Mouse (Mus musculus) embryonic facial prominence, embryonic 11.5 days (tissue): ENCODE data around the gene Olfr522. TPM values are rescaled to one million over a fixed set of nuclear protein-coding genes. Genes with fewer than 3 reads are reported as not detected.
"Not testable (repeated sequence)": the region's sequence is repeated elsewhere in the genome, so short reads cannot be mapped to it uniquely, and the experiment has no call there.

Source experiments
- ATAC-seq: fragments of 200-750 bp; cut with Nextera tagmentation; replicated peaks from 2 replicates; pipeline ENCODE4 v1.8.0; 2017; ENCODE audit warnings: low read depth; ENCODE audit not compliant: insufficient number of reproducible peaks, low FRiP score, low TSS enrichment
- DNase-seq: peaks from one replicate; pipeline ENCODE4 v3.0.0-alpha.2; 2015; ENCODE audit warnings: low spot score
- H3K27ac ChIP-seq: fragments of 300-500 bp; sonication (generic); replicated peaks from 2 replicates; pipeline ENCODE4 v1.5.1; 2014; ENCODE audit warnings: mild to moderate bottlenecking, low read depth, low read length, control low read depth
- H3K27me3 ChIP-seq: fragments of 300-500 bp; sonication (generic); 2 replicates; pipeline ENCODE4 v1.6.1; 2014; ENCODE audit warnings: mild to moderate bottlenecking, low read length, moderate library complexity, mixed read lengths; ENCODE audit not compliant: control insufficient read depth, insufficient read depth
- H3K36me3 ChIP-seq: fragments of 300-500 bp; sonication (generic); replicated peaks from 2 replicates; pipeline ENCODE4 v1.6.1; 2014; ENCODE audit warnings: low read depth, mild to moderate bottlenecking, low read length, moderate library complexity, mixed read lengths; ENCODE audit not compliant: control insufficient read depth, insufficient read depth
- H3K4me1 ChIP-seq: fragments of 300-500 bp; sonication (generic); 2 replicates; pipeline ENCODE4 v1.6.1; 2014; ENCODE audit warnings: low read length, mixed read lengths; ENCODE audit not compliant: control insufficient read depth, insufficient read depth
- H3K4me2 ChIP-seq: fragments of 300-500 bp; sonication (generic); 2 replicates; pipeline ENCODE4 v1.6.1; 2014; ENCODE audit warnings: low read depth, mild to moderate bottlenecking, control low read depth, low read length, moderate library complexity
- H3K4me3 ChIP-seq: fragments of 300-500 bp; sonication (generic); 2 replicates; pipeline ENCODE4 v1.5.1; 2014; ENCODE audit warnings: low read depth, low read length, control low read depth
- H3K9ac ChIP-seq: fragments of 300-500 bp; sonication (generic); replicated peaks from 2 replicates; pipeline ENCODE4 v1.6.1; 2014; ENCODE audit warnings: mild to moderate bottlenecking, control low read depth, low read length
- H3K9me3 ChIP-seq: fragments of 300-500 bp; sonication (generic); replicated peaks from 2 replicates; pipeline ENCODE4 v1.6.1; 2016; ENCODE audit warnings: mild to moderate bottlenecking, low read length, inconsistent platforms, mixed read lengths; ENCODE audit not compliant: control insufficient read depth
- WGBS: fragments of 180-500 bp; shearing (Covaris S2); extraction: QIAGEN DNeasy Blood & Tissue Kit; methylation state at CpG from one replicate; pipeline ENCODE4 v1.1.7; 2014; 5-methylcytosine and 5-hydroxymethylcytosine counted together
- polyA plus RNA-seq: library from polyadenylated mRNA; unstranded; fragments of >200 nt; fragmentation: Nextera tagmentation; extraction: Ambion mirVana; gene quantifications from 2 replicates; pipeline ENCODE4 v1.2.1, GENCODE M21; 2014

The Olfr522 gene
- polyA plus RNA-seq, 1 experiment from 2014 or later: not detected

DNA sequence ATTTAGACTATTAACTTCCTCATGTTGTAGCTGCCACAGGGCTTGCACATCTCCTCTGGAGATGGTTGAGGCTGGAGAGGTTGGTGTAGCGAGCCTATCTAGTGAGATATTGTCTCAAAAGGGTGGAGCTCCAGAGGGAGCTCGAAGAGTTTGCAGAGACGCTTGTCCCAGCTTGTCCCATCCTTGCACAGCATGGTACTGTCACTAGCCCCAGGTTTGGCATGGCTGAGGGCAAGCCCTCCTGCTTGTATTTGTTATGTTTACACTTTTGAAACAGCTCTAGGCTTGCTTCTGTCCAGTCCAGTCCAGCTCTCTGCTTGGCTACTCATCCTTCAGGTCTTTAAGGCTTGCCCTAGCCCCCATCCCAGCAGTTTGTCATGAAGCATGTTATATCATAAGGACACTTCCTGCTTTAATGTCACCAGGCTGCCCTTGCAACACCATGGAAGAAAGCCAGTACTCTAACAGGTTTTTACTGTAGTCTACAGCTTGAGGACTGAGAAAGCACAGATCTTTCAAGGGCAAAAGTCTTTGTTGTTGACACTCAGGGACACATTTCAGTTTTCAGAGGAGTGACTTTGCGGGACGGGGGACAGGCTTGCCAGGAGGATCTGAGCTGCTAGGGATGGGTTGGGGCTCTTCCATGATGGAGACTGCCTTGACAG, 29.3 kb downstream of the Olfr522 start:
- Histone ChIP-seq H3K4me3 (no peak overlapping the region), H3K9me3 (no peaks in the 10 kb centered on the region), H3K27me3 (no peaks in the 10 kb centered on the region), H3K27ac (no peak overlapping the region), H3K36me3 (no peaks in the 10 kb centered on the region), H3K4me2 (no peak overlapping the region), H3K9ac (no peak overlapping the region), H3K4me1 (0 out of 2 replicates have a peak, but pooled peaks cover 2% of the 10 kb centered on the region)
- WGBS: 88% methylated on average over 5 of the region's 5 CpGs
- ATAC-seq (no peak), DNase-seq (no peak)

DNA sequence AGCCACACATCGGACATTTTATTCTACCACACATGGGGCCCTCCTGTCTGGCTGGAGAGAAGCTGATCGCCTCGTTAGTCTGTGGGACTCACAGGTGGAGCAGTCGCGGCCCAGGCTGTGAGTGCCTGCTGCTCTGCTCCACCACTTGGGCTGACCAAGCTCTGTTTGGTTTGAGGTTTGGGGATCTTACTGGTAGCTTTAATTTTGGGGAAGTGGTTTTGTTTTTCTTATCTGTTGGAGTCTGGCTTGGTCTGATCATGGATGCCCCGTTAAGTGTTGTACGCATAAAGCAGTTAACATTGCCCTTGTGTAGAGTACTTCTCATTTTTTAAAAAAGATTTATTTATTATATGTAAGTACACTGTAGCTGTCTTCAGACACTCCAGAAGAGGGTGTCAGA, 30.5 kb downstream of the Olfr522 start:
- H3K36me3 ChIP-seq, DNase-seq, H3K4me3 ChIP-seq, H3K27ac ChIP-seq, H3K9me3 ChIP-seq, H3K4me2 ChIP-seq, ATAC-seq, H3K27me3 ChIP-seq, H3K4me1 ChIP-seq, H3K9ac ChIP-seq: not testable (repeated sequence)
- 98% methylated on average over 6 of the region's 7 CpGs for whole genome bisulfite sequencing

DNA sequence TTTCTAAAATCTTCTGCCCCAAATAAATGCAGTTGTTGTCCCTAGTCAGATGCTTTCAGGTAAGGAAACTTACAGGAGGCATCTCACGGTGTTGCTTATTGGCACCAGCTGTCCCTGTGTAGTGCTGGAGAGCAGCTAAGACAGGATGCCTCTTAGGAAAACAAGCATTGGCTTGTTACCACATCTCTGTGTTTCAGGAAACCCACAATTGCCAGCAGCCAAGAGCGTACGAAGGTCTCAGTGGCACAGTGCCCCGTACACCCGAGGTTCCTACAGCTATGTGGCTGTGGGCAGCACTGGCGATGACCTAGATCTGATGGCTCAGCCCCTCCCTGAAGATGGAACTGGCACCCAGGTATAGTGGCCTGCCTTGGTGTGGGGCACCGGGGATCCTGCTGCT, 32.4 kb downstream of the Olfr522 start:
- H3K36me3 ChIP-seq, H3K4me3 ChIP-seq, H3K4me1 ChIP-seq, H3K9me3 ChIP-seq, DNase-seq, H3K27ac ChIP-seq, ATAC-seq, H3K4me2 ChIP-seq, H3K27me3 ChIP-seq, H3K9ac ChIP-seq: not testable (repeated sequence)
- WGBS: 90% methylated on average over 7 of the region's 7 CpGs

DNA sequence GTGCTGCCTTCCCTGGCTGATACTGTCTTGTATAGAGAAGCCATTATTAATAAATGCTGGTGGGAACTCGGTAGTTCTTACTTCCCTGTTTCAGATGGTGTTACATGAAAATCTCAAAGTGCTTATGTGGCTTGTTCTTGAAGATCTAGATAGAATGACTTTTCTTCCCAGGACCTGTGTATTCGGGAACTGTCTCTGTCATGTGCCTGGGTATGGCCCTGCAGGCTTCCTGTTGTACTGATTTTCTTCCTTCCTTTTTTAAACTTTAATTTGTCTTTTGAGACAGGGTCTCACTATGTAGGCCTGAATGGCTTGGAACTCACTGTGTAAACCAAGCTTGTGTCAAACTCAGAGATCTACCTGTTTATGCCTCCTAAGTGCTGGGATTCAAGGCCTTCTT, 36.7 kb downstream of the Olfr522 start:
- DNase-seq (no peak), ATAC-seq (no peak)
- H3K4me2 ChIP-seq: no peak overlapping the region
- no peak overlapping the region for H3K4me3 ChIP-seq
- WGBS: 86% methylated on average over 2 of the region's 2 CpGs
- H3K4me1 ChIP-seq: no peaks in the 10 kb centered on the region
- H3K27ac ChIP-seq: no peak overlapping the region
- H3K27me3 ChIP-seq: no peaks in the 10 kb centered on the region
- H3K36me3 ChIP-seq: no peaks in the 10 kb centered on the region
- no peak overlapping the region for H3K9ac ChIP-seq
- H3K9me3 ChIP-seq: no peaks in the 10 kb centered on the region

DNA sequence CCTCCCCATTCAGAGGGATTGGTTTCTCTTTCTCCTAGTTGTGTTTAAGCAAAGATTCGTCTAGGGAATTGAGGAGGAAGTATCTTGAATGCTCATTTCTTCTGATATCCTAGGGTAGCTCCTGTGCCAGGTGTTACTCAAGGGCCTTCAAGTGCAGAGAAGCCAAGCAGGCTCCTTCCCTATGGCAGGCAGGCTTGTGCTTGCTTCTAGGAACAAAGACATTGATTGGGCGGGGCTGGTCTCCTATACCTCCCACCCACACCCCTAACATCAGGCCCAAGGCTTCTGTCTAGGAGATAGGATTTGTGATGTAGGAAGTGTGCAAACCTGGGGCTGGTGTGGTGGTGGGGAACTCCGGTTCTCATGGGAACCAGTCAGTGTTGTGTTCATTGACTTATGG, 37.6 kb downstream of the Olfr522 start:
- whole genome bisulfite sequencing: 85% methylated on average over 3 of the region's 3 CpGs
- Histone ChIP-seq H3K9me3 (no peaks in the 10 kb centered on the region), H3K27ac (no peak overlapping the region), H3K27me3 (no peaks in the 10 kb centered on the region), H3K36me3 (no peaks in the 10 kb centered on the region), H3K9ac (no peak overlapping the region), H3K4me2 (no peak overlapping the region), H3K4me1 (no peaks in the 10 kb centered on the region), H3K4me3 (no peak overlapping the region)
- DNase-seq (no peak), ATAC-seq (no peak)

DNA sequence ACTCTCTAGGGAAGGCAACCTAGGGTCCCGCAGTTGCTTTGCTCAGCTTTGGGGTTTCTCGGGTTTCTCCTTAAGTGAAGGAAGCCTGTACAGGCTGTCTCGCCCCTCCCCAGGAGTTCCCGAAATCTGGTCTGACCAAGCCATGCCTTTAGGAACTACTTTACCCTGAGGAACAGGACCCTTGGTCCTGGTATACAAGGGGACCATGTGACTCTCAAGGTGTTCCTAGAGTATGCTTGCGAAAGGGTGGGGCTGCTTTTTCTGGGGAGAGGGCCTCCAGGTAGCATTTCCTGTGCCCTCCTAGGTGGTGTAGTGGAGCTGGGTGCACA, 38.6 kb downstream of the Olfr522 start:
- Histone ChIP-seq H3K27ac (no peak overlapping the region), H3K36me3 (no peaks in the 10 kb centered on the region), H3K4me2 (peak overlapping the region; percentile 73), H3K27me3 (no peaks in the 10 kb centered on the region), H3K9ac (peak overlapping the region; percentile 78), H3K9me3 (no peaks in the 10 kb centered on the region), H3K4me1 (no peaks in the 10 kb centered on the region), H3K4me3 (peak overlapping the region; percentile 55)
- 3% methylated on average over 5 of the region's 5 CpGs for WGBS
- ATAC-seq: peak; percentile 42
- no peak for DNase-seq

DNA sequence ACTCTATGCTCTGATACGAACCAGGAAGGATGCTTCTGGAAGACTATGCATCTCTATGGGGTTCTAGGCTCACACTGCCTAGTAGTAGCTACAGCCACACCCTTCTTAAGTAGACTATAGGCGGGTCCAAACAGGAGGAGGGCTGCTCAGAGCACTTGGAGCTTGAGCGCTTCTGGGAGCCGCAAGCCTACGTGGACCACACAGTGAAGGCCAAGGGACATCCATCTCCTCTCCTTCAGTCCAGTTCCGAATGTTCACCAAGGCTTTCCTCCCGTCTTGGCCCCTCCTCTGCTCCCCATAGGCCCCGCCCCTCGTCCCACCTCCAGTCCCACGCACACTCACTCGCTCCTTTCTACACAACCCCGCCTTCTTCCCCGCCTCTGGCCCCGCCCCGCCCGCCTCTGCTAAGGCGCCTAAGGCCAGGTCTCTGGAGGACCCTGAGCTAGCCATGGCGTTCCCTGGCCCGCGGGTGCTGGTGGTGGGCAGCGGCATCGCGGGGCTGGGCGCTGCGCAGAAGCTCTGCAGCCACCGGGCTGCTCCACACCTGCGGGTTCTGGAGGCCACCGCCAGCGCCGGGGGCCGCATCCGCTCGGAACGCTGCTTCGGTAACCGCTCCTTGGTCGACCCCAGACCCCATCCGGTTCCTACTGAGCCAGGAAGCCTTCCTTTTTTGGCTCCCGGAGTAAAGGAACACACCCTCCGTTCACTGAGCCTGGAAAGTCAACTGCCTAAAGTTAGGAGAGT, 39.1 kb downstream of the Olfr522 start:
- H3K9me3 ChIP-seq: no peaks in the 10 kb centered on the region
- WGBS: 1% methylated on average over 40 of the region's 40 CpGs
- no peaks in the 10 kb centered on the region for H3K36me3 ChIP-seq
- peak overlapping the region; percentile 55 for H3K4me3 ChIP-seq
- peak; percentile 95 for ATAC-seq
- H3K4me2 ChIP-seq: peak overlapping the region; percentile 73
- no peaks in the 10 kb centered on the region for H3K4me1 ChIP-seq
- no peaks in the 10 kb centered on the region for H3K27me3 ChIP-seq
- peak overlapping the region; percentile 78 for H3K9ac ChIP-seq
- no peak overlapping the region for H3K27ac ChIP-seq
- DNase-seq: peak; percentile 94

DNA sequence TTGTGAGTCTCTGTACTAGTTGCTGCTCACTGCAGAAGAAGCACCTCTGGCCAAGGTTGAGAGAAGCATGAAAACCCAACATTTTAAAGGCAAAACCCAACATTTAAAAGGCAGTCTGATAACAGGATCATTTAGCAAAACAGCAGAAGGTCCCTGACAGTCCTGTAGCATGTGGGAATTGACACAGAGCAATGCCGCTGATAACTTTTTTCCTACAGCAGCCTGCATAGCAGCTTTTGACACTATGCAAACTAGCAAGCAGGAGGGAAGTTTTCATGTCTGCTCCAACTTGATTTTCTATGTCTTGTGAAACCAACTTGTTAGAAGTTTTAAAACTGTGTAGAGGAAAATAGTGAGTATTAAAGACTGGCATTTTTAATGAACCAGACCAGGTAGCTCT, 40.2 kb downstream of the Olfr522 start:
- no peak overlapping the region for H3K4me2 ChIP-seq
- H3K4me1 ChIP-seq: no peaks in the 10 kb centered on the region
- H3K36me3 ChIP-seq: no peaks in the 10 kb centered on the region
- no peak for DNase-seq
- H3K27ac ChIP-seq: no peak overlapping the region
- WGBS: 85% methylated on average over 1 of the region's 1 CpGs
- no peaks in the 10 kb centered on the region for H3K27me3 ChIP-seq
- H3K4me3 ChIP-seq: no peak overlapping the region
- no peak for ATAC-seq
- no peak overlapping the region for H3K9ac ChIP-seq
- H3K9me3 ChIP-seq: no peaks in the 10 kb centered on the region
